Mouse (Mus musculus): ENCODE data around the gene Zfp217. TPM values are rescaled to one million over a fixed set of nuclear protein-coding genes. Genes with fewer than 3 reads are reported as not detected.
A peak's percentile ranks its signal among the peaks of the same experiment; 100 is the strongest.

The Zfp217 gene
- polyA plus RNA-seq, 1 experiment: 0.98 TPM

- no peak for DNase-seq
- H3K27ac ChIP-seq (ENCODE audit: insufficient read depth, low read length): no peak overlapping the region
- 69% methylated on average over 11 of the region's 11 CpGs for WGBS
- TF ChIP-seq CTCF (IDR thresholded peaks at IDR 0.05; ENCODE audit: borderline replicate concordance, insufficient read depth, low read depth, low read length) (no peak), POLR2A (IDR thresholded peaks at IDR 0.05; ENCODE audit: borderline replicate concordance, insufficient read depth, low read length) (no peak)
- H3K27me3 ChIP-seq (ENCODE audit: control insufficient read depth, insufficient read depth, low read length): peaks cover 2% of the 10 kb centered on the region; the same call in 1 of the 2 replicates
- H3K4me1 ChIP-seq (ENCODE audit: control insufficient read depth, insufficient read depth, low read length): no peaks in the 10 kb centered on the region
- no peak overlapping the region for H3K4me3 ChIP-seq (replicated peaks; ENCODE audit: insufficient read depth, low read depth, low read length)
Observed at GRCm38 (mm10) chr2:170157280-170158200, 9.6 kb upstream of the Zfp217 start.

DNA sequence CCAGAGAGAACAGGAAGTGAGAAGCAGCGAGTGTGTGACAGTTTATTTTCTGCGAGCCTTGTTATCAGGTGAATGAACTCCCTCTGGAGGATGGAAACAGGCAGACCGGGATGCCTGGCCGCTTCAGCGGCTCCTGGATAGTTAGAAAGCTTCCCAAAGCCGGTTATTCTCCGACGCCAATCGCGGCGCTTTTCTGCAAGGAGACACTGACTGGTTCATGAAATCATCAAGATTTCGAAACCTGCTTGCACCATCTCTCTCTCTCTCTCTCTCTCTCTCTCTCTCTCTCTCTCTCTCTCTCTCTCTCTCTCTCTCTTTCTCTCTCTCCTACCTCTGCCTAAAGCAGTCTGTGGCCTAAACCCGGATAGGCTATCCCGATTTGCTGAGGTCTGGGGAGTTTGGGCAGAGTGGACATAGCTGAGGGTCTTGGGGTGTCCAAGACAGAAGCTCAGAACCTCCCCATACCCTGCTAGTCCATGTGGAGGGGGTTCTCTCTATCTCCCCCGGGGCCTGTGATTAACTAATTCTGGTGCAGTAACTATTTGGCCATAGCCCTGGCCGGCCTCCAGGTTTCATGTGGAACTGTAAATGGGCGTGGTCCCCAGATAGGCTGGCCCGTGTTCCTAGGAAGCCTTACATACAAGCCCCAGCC, 7.3 kb upstream of the Zfp217 start:
- no peak overlapping the region for H3K27ac ChIP-seq (ENCODE audit: insufficient read depth, low read length)
- TF ChIP-seq POLR2A (IDR thresholded peaks at IDR 0.05; ENCODE audit: borderline replicate concordance, insufficient read depth, low read length) (no peak), CTCF (IDR thresholded peaks at IDR 0.05; ENCODE audit: borderline replicate concordance, insufficient read depth, low read depth, low read length) (no peak)
- H3K4me1 ChIP-seq (ENCODE audit: control insufficient read depth, insufficient read depth, low read length): no peaks in the 10 kb centered on the region
- peak; percentile 11 to 12 for DNase-seq
- 3% methylated on average over 18 of the region's 18 CpGs for WGBS
- H3K27me3 ChIP-seq (ENCODE audit: control insufficient read depth, insufficient read depth, low read length): peaks cover 2% of the 10 kb centered on the region; the same call in 1 of the 2 replicates
- peak overlapping the region; percentile 5 for H3K4me3 ChIP-seq (replicated peaks; ENCODE audit: insufficient read depth, low read depth, low read length)

GRCm38 (mm10) chr2:170154738-170155088, 6.8 kb upstream of the Zfp217 start:
- TF ChIP-seq POLR2A (IDR thresholded peaks at IDR 0.05; ENCODE audit: borderline replicate concordance, insufficient read depth, low read length): no peak
- TF ChIP-seq CTCF (IDR thresholded peaks at IDR 0.05; ENCODE audit: borderline replicate concordance, insufficient read depth, low read depth, low read length): no peak
- no peak for DNase-seq
- WGBS: 19% methylated on average over 5 of the region's 5 CpGs
- H3K4me1 ChIP-seq (ENCODE audit: control insufficient read depth, insufficient read depth, low read length): no peaks in the 10 kb centered on the region
- H3K4me3 ChIP-seq (replicated peaks; ENCODE audit: insufficient read depth, low read depth, low read length): peak overlapping the region; percentile 5
- H3K27me3 ChIP-seq (ENCODE audit: control insufficient read depth, insufficient read depth, low read length): peaks cover 2% of the 10 kb centered on the region; the same call in 1 of the 2 replicates
- no peak overlapping the region for H3K27ac ChIP-seq (ENCODE audit: insufficient read depth, low read length)

- Histone ChIP-seq H3K4me1 (ENCODE audit: control insufficient read depth, insufficient read depth, low read length) (no peaks in the 10 kb centered on the region), H3K27ac (ENCODE audit: insufficient read depth, low read length) (no peak overlapping the region), H3K27me3 (ENCODE audit: control insufficient read depth, insufficient read depth, low read length) (peaks cover 2% of the 10 kb centered on the region; the same call in 1 of the 2 replicates), H3K4me3 (replicated peaks; ENCODE audit: insufficient read depth, low read depth, low read length) (no peak overlapping the region)
- WGBS: 73% methylated on average over 6 of the region's 6 CpGs
- DNase-seq: no peak
- no peak for TF ChIP-seq CTCF (IDR thresholded peaks at IDR 0.05; ENCODE audit: borderline replicate concordance, insufficient read depth, low read depth, low read length)
- no peak for TF ChIP-seq POLR2A (IDR thresholded peaks at IDR 0.05; ENCODE audit: borderline replicate concordance, insufficient read depth, low read length)
Observed at GRCm38 (mm10) chr2:170154301-170154721, 6.4 kb upstream of the Zfp217 start.

- Histone ChIP-seq H3K4me1 (ENCODE audit: control insufficient read depth, insufficient read depth, low read length) (no peaks in the 10 kb centered on the region), H3K27me3 (ENCODE audit: control insufficient read depth, insufficient read depth, low read length) (peaks cover 2% of the 10 kb centered on the region; the same call in 1 of the 2 replicates), H3K27ac (ENCODE audit: insufficient read depth, low read length) (no peak overlapping the region), H3K4me3 (replicated peaks; ENCODE audit: insufficient read depth, low read depth, low read length) (peak overlapping the region; percentile 9)
- DNase-seq: peak in 1 of 2 experiments; percentile 15
- TF ChIP-seq POLR2A (IDR thresholded peaks at IDR 0.05; ENCODE audit: borderline replicate concordance, insufficient read depth, low read length) (no peak), CTCF (IDR thresholded peaks at IDR 0.05; ENCODE audit: borderline replicate concordance, insufficient read depth, low read depth, low read length) (no peak)
- 20% methylated on average over 37 of the region's 37 CpGs for WGBS
Observed at GRCm38 (mm10) chr2:170153421-170154271, 5.7 kb upstream of the Zfp217 start.

- WGBS: 58% methylated on average over 7 of the region's 7 CpGs
- Histone ChIP-seq H3K27ac (ENCODE audit: insufficient read depth, low read length) (no peak overlapping the region), H3K27me3 (ENCODE audit: control insufficient read depth, insufficient read depth, low read length) (peaks cover 2% of the 10 kb centered on the region; the same call in 1 of the 2 replicates), H3K4me3 (replicated peaks; ENCODE audit: insufficient read depth, low read depth, low read length) (no peak overlapping the region), H3K4me1 (ENCODE audit: control insufficient read depth, insufficient read depth, low read length) (no peaks in the 10 kb centered on the region)
- no peak for TF ChIP-seq CTCF (IDR thresholded peaks at IDR 0.05; ENCODE audit: borderline replicate concordance, insufficient read depth, low read depth, low read length)
- no peak for TF ChIP-seq POLR2A (IDR thresholded peaks at IDR 0.05; ENCODE audit: borderline replicate concordance, insufficient read depth, low read length)
- DNase-seq: no peak
Observed at GRCm38 (mm10) chr2:170152856-170153255, 5.0 kb upstream of the Zfp217 start.

DNA sequence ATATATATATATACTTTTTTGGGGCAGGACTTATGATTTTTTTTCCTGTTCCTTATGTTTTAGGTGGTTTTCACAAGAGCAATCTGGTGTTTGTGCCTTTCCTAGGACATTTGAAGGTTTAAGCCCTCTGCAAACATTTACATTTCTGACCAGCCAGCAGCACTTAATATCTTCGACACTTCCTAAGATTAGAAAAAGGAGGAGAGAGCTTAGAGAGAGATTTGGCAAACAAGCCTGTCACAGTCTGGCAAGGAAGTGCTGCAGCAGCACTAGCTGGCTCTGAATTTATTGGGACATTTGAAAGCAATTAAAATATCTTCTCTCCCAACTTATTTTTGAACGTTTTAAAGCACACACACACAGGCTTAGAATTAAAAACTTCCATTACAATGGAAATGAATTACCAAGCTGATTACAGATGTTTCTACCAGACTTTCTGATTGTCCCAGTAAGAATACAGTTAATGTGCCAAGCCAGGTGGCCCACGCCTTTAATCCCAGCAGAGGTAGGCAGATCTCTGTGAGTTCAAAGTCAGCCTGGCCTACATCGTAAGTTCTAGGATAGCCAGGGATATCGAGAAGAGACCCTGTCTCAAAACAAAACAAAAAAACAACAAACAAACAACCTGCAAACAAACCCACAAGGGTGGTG, 4.3 kb upstream of the Zfp217 start:
- TF ChIP-seq POLR2A (IDR thresholded peaks at IDR 0.05; ENCODE audit: borderline replicate concordance, insufficient read depth, low read length): no peak
- no peak for TF ChIP-seq CTCF (IDR thresholded peaks at IDR 0.05; ENCODE audit: borderline replicate concordance, insufficient read depth, low read depth, low read length)
- Histone ChIP-seq H3K4me1 (ENCODE audit: control insufficient read depth, insufficient read depth, low read length) (no peaks in the 10 kb centered on the region), H3K4me3 (replicated peaks; ENCODE audit: insufficient read depth, low read depth, low read length) (no peak overlapping the region), H3K27ac (ENCODE audit: insufficient read depth, low read length) (no peak overlapping the region), H3K27me3 (ENCODE audit: control insufficient read depth, insufficient read depth, low read length) (peaks cover 2% of the 10 kb centered on the region; the same call in 1 of the 2 replicates)
- 76% methylated on average over 5 of the region's 5 CpGs for WGBS
- DNase-seq: no peak
